Mouse (Mus musculus) neural tube, postnatal 0 days (tissue): Measurements from ENCODE around the gene Samd4b. TPM values are rescaled to one million over a fixed set of nuclear protein-coding genes. Genes with fewer than 3 reads are reported as not detected.

Experiments
- microRNA-seq: library from miRNA; unstranded; fragments of <30 nt; microRNA quantifications from one replicate; pipeline ENCODE4, GENCODE M21; 2016
- polyA plus RNA-seq: library from polyadenylated mRNA; unstranded; fragments of >200 nt; fragmentation: Nextera tagmentation; extraction: Ambion mirVana; gene quantifications from 2 replicates; pipeline ENCODE4 v1.2.1, GENCODE M21; 2015

Samd4b gene
- 16.1 and 19.3 TPM in 2 replicates for polyA plus RNA-seq

DNA sequence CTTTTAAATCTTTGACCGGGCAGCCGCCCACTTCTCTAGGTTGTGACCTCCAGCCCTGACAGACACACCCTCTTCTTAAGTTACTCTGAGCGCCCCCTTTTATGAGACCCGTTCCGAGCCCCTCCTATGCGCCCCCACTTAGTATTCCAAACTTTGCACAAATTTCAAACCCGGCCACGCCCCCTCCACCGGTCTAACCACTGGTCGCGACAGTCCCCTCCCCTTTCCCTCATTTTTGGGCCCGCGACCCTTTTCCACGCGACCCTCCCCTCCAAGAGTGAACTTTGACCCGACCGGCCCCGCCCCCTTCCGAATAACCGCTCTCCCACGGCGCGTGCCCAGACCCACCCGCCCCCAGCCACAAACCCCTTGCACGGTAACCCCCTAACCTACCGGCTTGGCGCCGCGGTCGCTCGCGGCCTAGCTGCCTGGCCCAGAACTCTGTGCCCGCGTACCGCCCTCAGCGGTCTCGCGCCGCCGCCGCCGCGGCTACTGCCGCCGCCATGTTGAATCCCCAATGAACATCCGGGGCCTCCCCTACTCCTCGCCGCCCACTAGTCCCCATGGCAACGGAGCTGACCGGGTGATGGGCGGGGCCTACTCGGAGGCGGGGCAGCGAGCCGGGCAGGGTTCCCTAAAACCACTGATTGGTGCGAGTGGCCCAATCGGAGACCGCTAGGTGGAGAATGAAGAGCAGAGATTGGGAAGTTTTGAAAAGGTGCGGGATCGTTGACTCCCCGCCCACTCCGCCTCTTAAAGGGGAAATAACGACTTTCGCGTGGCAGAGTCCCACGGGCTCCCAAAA is at the start of gene Samd4b, which contains the start of gene Pak4:
Gene Samd4b, minus strand, starts transcription at position 503 of the 805 bp plus-strand sequence.
Gene Pak4, minus strand, starts transcription at position 544 of the 805 bp plus-strand sequence.

DNA sequence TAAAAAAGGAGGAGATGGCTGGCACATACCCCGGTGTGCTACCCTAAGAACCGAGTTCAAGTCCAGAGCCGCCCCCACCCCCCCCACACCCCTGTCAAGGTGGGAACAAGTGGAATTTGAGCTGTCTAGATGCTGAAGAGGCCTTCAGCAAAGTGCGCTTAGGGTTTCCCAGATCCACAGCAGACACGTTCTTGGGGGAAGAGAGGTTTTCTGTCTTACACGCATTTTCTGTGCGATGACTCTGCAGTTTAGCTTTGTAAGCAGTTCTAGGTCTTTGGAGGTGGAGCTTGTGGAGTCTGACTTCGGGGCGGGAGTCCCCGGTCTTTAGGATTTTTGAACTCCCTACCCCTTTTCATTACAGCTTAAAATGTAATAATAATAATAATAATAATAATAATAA is 33.1 kb upstream of the Samd4b start, which contains the start of gene Acp7:
Gene Acp7, minus strand, starts transcription at position 260 of the 400 bp plus-strand sequence.

DNA sequence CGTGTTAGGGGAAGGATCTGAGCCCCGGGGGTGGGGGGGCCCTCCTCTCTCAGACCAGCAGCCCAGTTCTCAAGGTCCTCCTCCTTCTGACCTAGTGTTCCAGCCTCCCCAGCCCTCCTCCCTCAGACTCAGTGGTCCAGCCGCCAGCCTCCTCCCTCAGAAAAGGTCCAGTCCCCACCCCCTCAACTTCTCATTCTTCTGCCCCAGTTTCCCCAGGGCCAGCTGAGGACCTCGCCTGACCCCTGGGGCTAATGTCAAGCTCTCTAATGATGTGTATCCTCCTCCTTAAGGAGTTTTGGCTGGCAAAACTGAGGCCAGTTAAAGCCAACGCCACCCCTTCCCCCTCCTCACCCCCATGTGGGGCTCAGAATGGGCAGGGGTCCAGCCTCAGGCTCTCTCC is 50.8 kb downstream of the Samd4b start, which contains the start of gene Nccrp1:
Gene Nccrp1, minus strand, starts transcription at position 101 of the 400 bp plus-strand sequence.

DNA sequence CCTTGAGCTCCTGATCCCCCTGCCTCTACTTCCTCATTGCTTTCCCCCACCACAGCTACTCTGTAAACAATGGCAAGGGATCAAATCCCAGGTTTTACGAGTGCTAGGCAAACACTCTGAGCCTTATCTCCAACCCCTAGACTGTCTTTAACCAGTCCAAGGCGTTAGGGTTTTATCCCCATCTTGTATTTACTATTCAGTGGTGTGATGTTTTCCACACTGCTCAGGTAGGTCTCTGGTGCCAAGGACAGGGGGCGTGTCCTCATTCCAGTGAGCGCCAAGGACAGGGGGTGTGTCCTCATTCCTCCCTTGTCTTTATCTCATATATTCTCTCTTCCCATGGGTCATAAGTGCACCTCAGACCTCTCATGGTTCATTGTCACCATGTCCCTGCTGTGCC is 57.4 kb downstream of the Samd4b start, which contains the start of gene Sycn:
Gene Sycn, plus strand, starts transcription at position 360 of the 400 bp plus-strand sequence.

DNA sequence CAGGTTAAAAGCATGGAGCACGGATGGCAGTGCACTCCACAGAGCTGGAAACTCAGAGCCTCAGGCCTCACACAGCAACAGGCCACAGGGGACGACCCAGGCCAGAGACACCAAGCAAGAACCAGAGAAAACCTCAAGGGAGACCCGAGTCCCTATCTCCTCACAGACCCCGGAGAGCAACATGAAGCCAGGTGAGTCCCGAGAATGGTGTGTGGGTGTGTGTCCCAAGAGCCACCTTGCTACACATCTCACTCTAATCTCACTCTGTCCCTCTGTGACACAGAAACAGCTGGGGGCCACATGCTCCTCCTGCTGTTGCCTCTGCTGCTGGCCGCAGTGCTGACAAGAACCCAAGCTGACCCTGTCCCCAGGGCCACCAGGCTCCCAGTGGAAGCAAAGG is 75.4 kb downstream of the Samd4b start, which contains the start of gene Ifnl3:
Gene Ifnl3, plus strand, starts transcription at position 301 of the 400 bp plus-strand sequence.

DNA sequence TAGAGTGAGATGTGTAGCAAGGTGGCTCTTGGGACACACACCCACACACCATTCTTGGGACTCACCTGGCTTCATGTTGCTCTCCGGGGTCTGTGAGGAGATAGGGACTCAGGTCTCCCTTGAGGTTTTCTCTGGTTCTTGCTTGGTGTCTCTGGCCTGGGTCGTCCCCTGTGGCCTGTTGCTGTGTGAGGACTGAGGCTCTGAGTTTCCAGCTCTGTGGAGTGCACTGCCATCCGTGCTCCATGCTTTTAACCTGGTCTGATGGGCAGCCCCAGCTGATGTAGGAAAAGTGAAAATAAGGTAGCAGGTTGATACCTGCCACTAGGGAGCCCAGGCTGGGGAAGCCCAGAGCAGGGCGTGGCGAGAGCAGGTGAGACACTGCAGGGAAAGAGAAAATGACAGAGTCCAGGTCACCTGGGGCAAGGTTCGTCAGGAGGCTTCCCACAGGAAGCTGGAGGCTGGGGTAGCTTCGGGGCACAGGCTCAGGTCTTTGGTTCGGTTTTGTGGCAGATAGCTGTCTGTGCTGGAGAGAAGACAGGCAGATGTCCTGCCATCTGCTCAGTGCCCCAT is 87.5 kb downstream of the Samd4b start, which contains the start of gene Ifnl2:
Gene Ifnl2, minus strand, starts transcription at position 51 of the 570 bp plus-strand sequence.

DNA sequence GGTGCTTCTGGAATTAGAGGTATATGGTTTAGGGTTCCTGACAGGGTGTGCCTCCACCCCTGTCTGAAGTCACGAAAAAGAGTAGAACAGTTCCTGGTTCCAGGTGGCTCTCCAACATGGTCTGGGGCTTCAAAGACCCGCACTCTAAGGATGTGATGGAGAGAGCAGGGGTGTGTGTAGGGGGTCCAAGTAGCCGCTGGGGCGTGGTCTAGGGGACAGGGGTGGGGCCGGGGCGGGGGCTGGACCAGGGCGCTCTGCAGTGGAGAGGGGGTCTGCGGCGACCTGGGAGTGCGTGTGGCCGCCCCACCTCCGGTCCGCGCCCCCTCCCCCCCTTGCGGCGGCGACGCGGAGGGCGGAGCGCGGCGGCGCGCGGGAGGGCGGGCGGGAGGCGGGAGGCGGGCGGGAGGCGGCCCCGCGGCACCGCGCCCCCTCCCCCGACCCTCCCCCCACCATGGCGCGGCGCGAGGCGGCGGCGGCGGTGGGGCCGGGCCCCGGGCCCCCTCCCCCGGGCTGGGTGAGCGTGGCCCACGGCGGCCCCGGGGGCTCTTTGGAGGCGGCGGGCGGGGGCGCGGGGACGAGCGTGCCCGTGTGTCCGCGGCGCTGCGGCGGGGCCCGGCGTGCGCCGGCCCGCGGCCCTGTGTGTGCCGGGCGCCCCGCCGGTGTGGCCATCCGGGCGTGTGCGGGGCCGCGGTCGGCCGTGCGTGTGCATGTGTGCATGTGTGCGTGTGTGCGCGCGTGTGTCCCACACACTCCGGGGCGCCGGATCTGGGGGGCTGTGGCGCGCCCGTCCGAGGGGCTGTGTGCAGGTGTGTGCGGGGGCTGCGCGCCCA is 146.2 kb downstream of the Samd4b start, which contains the start of gene Lrfn1:
Gene Lrfn1, plus strand, starts transcription at position 450 of the 830 bp plus-strand sequence.

DNA sequence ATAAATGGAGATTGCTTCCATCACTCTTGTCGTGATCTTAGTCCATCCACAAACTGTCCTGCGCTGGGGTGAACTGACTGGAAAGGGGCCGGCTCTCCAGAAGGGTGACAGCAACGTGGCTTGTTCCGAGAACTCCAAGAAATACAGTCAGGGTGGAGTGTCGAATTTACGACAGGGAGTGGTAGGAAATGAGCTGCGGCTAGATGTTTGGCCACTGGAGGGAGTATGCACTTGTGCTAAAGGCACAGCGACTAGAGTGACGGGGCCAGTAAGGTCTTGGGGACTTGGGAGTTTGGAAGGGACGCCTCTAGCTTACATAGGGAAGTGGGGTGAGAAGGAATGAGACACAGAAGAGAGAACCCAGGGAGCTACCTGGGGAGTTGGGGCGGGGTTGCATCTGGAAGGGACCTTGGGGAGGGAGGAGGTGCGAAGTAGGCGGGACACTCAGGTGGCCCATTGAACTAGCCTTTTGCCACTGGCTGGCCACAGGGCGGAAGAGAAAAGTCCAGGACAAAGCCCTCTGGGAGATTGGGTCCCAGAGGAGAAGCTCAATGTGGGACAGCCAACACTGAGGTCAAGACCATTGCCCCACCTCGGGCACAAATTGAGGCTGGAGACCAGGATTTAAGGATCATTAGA is 160.9 kb downstream of the Samd4b start, which contains the start of gene Gmfg:
Gene Gmfg, plus strand, starts transcription at position 516 of the 639 bp plus-strand sequence.

DNA sequence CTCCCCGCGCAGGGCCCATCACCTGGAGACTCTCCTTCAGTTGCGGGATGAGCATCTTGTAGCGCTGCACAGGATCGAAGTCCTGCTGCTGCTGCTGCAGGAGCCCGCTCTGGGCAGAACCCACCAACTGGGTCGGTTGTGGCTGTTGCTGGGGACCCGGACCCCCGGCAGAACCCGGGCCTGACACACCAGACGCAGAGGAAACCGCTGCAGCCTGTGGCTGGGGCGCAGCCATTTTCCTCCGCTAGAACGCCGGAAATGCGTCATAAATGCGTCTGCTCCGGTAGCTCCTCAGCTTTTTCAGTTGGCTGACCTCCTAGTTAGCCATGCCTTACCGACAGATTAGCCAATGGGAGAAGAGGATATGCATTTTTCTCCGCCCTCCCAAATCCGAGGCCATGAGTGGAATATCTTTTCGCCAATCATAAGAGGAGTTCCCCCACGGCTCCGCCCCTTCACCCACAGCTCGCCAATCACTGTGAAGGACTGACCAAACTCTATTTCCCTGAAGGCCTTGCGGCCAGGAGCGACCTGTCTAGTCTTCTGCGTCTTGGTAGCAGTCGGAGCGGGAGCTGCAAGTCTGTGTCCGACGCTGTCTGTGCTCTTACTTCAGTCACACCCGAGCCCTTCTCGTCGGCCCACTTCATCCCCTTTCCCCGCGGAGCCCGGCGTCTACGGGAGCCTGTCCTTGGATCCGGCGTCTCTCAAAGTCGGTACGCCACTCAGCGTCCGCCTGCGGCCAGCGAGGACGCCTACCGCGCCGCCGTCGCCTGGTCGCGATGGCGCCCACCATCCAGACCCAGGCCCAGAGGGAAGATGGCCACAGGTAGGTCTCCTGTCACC is 205.3 kb downstream of the Samd4b start, which contains the start of the genes Med29 and Paf1:
Gene Med29, minus strand, starts transcription at position 280 of the 843 bp plus-strand sequence.
Gene Paf1, plus strand, starts transcription at position 523 of the 843 bp plus-strand sequence.

DNA sequence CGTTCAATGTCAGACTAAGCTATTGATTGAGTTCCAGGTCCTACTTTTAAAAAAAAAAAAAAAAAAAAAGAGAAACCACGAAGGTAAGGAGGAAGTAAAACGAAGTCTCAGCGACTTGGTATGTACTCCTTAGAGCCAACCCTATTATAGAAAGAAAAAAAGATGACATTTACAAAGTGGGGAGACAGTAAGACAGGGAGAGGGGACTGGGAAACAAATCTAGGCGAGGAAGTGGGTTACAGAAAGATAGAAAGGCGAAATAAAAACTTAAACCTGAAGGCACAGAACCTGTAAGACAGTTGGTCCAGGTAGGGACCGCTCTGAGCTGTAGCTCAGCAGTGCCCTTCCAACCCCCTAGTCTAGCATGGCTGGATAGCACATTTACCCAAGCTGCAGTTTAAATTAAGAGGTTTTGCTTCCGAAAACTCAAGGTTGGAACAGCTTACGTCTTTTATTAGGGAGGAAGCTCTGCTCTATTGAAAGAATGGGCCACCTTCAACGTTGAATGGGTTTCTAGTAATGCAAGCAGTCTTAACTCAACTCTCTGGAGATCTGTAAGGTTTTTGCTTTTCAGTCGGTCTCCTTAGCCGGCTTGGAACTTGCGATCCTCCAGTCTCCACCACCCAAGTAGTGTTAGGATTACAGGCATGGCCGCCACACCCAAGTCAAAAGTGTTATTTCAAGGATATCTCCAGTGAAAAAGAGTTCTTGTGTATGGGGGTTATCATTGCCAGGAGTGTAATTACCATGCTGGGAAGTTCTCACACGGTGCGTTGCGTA is 217.5 kb downstream of the Samd4b start, which contains the start of gene Zfp36:
Gene Zfp36, minus strand, starts transcription at position 17 of the 780 bp plus-strand sequence.

DNA sequence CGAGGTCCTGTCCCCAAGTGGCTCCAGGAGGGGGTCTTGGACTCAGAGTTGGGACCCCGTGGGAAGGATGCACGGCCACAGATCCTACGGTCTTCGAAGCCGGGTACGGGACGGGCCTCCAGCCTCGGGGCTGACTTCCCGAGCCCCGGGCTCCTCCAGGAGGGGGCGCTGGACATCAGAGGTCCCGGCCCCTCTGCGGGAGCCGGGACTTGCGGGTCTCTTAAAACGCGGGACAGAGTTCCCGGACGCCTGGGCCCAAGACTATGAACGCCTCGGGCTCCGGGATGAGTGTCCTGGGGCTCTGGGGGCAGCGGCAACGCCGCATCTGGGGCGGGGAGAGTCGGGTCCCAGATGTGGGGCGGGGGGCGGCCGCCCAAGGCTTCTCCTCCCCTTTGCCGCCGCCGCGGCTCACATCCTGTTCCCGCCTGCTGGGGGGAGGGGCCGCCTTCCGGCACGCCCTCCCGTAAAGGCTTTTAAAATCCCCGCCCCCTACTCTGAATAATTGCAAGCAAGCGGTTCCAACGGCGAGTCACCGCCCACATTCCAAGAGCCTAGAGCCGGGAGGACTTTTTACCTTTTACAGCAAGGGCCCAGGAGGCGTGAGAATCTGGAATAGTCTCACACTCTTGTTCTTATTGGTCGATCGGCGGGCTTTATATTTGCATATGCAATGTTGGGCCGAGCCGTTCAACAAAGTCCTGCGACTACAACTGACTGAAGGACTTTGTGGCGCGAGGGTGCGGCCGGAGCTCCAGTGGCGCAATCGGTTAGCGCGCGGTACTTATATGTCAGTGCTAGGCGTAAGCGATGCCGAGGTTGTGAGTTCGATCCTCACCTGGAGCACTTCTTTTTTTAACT is 225.5 kb downstream of the Samd4b start, which contains the start of gene Plekhg2:
Gene Plekhg2, minus strand, starts transcription at position 349 of the 858 bp plus-strand sequence.

DNA sequence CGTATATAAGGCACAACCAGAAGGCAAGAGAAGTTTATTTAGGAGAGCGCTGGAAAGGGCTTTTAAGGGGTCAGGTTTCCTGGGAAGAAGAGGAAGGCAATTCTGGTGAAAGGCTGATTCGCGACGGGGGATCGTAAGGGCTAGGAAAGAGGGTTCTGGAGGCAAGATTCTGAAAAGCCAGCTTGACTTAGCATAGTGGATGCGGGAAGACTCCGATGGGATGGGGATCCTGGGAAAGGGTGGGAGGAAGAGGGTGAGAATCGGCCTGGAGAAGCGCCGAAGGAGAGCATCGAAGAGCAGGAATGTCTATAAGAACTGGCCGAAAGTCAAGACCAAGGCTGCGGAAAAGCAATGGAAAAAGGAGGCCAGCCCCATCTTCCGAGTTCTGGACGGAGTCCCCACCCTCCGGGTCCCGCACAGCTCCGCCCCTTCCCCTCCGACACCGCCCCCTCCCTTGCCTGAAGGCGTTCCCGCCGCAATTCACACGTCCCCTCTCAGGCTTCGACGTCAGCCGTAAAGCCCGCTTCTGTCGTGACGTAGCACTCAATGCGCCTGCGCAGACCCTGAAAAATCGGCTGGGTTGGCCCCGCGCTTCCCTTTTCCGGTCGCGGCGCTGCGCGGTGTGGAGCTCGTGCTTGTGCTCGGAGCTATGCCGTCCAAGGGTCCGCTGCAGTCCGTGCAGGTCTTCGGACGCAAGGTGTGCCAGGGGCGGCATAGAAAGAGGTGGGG is 247.6 kb downstream of the Samd4b start, which contains the start of gene Rps16:
Gene Rps16, plus strand, starts transcription at position 498 of the 729 bp plus-strand sequence.

Small RNAs within 50 kb of the gene (microRNA-seq; reads per million reads assigned to microRNA genes)
- not detected for gene Mir7049

Other genes starting within 250 kb of the Samd4b start
- 524 and 613 TPM in 2 replicates for gene Rps16, start 247.5 kb downstream of the Samd4b start, polyA plus RNA-seq
- gene Plekhg2, start 225.5 kb downstream of the Samd4b start, polyA plus RNA-seq, result 10.8 and 13.7 TPM in 2 replicates
- 3.9 and 4.1 TPM in 2 replicates for gene Zfp36, start 217.9 kb downstream of the Samd4b start, polyA plus RNA-seq
- gene Med29, start 205.4 kb downstream of the Samd4b start, polyA plus RNA-seq, result 48.8 and 49.0 TPM in 2 replicates
- 75.7 and 90.9 TPM in 2 replicates for gene Paf1, start 205.2 kb downstream of the Samd4b start, polyA plus RNA-seq
- 6.6 and 8.3 TPM in 2 replicates for gene Gmfg, start 160.7 kb downstream of the Samd4b start, polyA plus RNA-seq
- gene Lrfn1, start 146.2 kb downstream of the Samd4b start, polyA plus RNA-seq, result 20.6 and 22.6 TPM in 2 replicates
- not detected in 2 replicates for gene Ifnl2, start 87.7 kb downstream of the Samd4b start, polyA plus RNA-seq
- not detected in 2 replicates for gene Ifnl3, start 75.3 kb downstream of the Samd4b start, polyA plus RNA-seq
- not detected in 2 replicates for gene Sycn, start 57.3 kb downstream of the Samd4b start, polyA plus RNA-seq
- 0.39 and 0.80 TPM in 2 replicates for gene Nccrp1, start 50.9 kb downstream of the Samd4b start, polyA plus RNA-seq
- 12.0 and 12.5 TPM in 2 replicates for gene Pak4, start within 50 bp of the Samd4b start, polyA plus RNA-seq
- 0.40 and 0.52 TPM in 2 replicates for gene Acp7, start 33.2 kb upstream of the Samd4b start, polyA plus RNA-seq
- 13.1 and 15.8 TPM in 2 replicates for gene Fbxo27, start 94.7 kb upstream of the Samd4b start, polyA plus RNA-seq
- 5.9 and 6.1 TPM in 2 replicates for gene Fbxo17, start 118.7 kb upstream of the Samd4b start, polyA plus RNA-seq
- gene Mrps12, start 143.7 kb upstream of the Samd4b start, polyA plus RNA-seq, result 125 and 130 TPM in 2 replicates
- 18.5 and 21.8 TPM in 2 replicates for gene Sars2, start 143.8 kb upstream of the Samd4b start, polyA plus RNA-seq
- gene Ccer2, start 158.0 kb upstream of the Samd4b start, polyA plus RNA-seq, result 1.5 and 2.1 TPM in 2 replicates
- gene Sirt2, start 168.6 kb upstream of the Samd4b start, polyA plus RNA-seq, result 154 and 178 TPM in 2 replicates
- 77.9 and 82.5 TPM in 2 replicates for gene Nfkbib, start 169.4 kb upstream of the Samd4b start, polyA plus RNA-seq
- 2.5 TPM in 2 replicates for gene Rinl, start 190.8 kb upstream of the Samd4b start, polyA plus RNA-seq
- gene Hnrnpl, start 210.4 kb upstream of the Samd4b start, polyA plus RNA-seq, result 155 and 161 TPM in 2 replicates
- gene Ech1, start 227.1 kb upstream of the Samd4b start, polyA plus RNA-seq, result 135 and 151 TPM in 2 replicates
- gene Lgals4, start 235.7 kb upstream of the Samd4b start, polyA plus RNA-seq, result 6.1 and 7.7 TPM in 2 replicates